Mouse (Mus musculus) cerebellum, adult (tissue): ENCODE data around the gene Fyb.
"Not testable (repeated sequence)": the region's sequence is repeated elsewhere in the genome, so short reads cannot be mapped to it uniquely, and the experiment has no call there.

ENCODE experiments used
- ATAC-seq: cut with Nextera tagmentation; 2 replicates; pipeline ENCODE4 v1.9.2; 2017; ENCODE audit warnings: mild to moderate bottlenecking, moderate library complexity, mixed read lengths; ENCODE audit not compliant: insufficient number of reproducible peaks, low FRiP score, low TSS enrichment

Gene Fyb

DNA sequence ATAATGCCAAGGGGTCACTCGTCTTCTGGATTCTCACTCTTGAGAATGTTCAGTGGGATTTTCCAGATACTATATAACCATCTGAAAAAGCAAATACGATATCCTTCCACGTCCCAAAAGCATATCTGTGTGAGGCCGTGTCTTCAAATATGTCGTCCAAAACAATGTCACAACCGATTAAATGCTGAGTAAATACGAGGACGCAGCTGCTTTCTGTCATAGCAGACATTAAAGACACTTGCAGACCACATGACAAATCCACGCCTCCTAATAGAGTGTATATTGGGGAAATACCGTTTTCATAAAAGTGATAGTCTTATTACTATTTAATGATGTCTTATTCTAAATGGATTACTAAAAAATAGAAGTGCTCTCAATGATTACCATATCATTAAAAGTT is 38.0 kb downstream of the Fyb start:
- ATAC-seq = no peak

- ATAC-seq = no peak
Observed at GRCm38 (mm10) chr15:6562161-6562560, 39.5 kb downstream of the Fyb start.

- ATAC-seq = no peak
Observed at GRCm38 (mm10) chr15:6562629-6563028, 40.0 kb downstream of the Fyb start.

- ATAC-seq = no peak
Observed at GRCm38 (mm10) chr15:6564977-6565421, 42.3 kb downstream of the Fyb start.

- no peak for ATAC-seq
Observed at GRCm38 (mm10) chr15:6565873-6566272, 43.2 kb downstream of the Fyb start.

DNA sequence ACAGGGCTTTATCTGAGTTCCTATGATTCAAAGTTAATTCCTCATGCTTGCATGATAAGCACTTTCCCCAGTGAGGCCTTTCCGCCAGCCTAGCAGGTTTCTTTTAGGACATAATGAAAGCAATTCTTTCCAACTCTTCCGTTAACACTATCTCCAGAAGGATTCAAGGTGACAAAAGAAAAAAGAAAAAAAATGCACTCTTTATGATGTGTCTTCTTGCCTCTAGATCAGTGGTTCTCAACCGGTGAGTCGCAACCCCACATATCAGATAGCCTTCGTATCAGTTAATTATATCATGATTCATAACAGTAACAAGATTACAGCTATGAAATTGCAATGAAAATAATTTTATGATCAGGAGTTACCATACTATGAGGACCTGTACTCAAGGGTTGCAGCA is 45.3 kb downstream of the Fyb start:
- no peak for ATAC-seq

GRCm38 (mm10) chr15:6568605-6569004 is 46.0 kb downstream of the Fyb start:
- ATAC-seq = 0 out of 2 replicates have a peak, but pooled peaks have one; percentile 31

DNA sequence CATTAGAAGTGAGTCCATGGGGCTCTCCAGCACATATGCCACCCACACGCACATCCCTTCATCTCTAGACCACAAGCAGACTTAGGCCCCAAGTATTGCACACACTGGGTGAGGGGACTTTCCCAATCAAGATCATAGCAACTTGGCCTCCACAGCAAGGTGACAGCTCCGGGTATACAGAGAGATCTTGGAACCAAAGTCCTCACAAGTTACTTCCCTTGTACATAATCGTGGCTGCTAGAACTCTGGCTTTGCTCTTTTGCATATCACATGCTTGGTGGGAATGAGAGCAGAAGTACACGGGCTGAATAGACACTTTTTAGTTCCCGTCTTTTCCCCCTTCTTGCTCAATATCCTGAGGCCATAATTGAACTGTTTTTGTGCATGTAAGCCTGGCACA is 46.4 kb downstream of the Fyb start:
- ATAC-seq = no peak

DNA sequence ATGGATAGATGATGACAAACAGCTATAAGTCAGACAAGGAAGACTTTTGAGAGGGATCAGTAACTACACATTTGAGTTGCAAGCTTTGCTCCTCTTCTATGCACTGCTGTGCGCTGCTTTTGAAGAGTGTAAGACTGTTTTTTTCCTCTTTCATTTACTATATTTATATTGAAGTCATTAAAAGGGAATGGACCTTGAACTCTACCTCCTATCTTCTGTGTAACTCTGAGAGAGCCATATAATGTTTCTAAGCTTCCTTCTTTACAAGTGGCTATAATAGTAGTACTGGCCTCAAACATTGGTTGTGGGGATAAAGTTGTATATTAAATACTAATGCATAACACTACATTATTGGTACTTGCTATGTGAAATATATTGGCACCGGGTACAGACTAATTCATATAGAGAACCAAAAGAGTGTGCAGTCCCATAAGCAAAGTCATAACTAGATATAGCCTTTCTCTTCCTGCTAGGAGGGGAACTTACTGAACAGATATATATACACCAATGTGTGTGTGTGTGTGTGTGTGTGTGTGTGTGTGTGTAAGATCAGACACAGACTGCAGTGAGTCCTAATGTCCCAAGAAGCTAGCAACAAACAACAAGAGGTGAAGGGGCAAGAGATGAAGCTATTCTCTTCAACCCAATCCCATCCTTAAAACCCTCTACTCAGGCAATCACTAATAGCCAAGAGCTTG is 47.7 kb downstream of the Fyb start:
- no peak for ATAC-seq

GRCm38 (mm10) chr15:6570876-6571275 is 48.2 kb downstream of the Fyb start:
- ATAC-seq = peak; percentile 62; the same call in 1 of the 2 replicates

GRCm38 (mm10) chr15:6574283-6574960 is 51.8 kb downstream of the Fyb start:
- ATAC-seq = no peak; the same call in 1 of the 2 replicates

- no peak for ATAC-seq
Observed at GRCm38 (mm10) chr15:6577971-6578370, 55.3 kb downstream of the Fyb start.

DNA sequence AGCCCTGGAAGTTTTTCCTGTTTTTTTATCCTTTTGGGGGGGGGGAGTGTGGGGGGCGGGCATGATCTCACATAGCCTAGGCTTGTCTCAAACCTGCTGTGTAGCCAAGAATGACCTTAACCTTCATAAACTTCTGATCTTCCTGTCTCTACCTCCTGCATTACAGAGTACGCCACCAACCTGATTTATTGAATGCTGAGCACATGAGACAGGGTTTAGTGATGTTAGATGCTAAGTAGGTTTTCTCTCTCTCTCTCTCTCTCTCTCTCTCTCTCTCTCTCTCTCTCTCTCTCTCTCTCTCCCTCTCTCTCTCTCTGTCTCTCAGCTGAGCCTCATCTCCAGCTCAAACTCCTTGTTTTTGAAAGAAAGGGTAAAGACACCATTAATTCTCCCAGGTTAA is 56.0 kb downstream of the Fyb start:
- no peak for ATAC-seq

DNA sequence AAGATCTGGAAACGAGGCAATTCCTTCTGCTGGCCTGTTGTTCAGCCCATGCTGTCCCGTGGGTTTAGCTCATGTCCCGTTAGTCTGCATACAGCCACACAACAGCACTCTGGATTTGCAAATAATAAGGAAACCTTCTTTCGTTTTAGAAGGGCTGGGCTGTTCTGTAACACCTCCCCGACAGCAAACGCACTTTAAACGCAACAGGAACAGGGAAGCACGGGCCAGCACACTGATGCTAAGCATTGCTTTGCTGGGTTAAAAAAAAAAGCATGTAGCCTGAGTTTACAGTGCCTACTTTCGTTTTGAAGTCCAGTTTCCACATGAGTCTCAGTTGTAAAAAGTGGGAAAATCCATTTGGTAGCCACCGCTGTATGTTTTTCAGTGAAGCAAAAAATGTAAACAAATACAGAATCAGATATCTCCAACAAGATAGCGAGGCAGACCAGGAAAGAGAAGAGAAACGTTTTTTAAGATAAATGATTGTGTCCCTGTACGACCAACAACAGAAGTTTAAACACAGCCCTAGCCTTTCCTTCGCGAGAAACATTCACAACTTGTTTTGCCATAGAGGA is 56.6 kb downstream of the Fyb start:
- no peak for ATAC-seq

DNA sequence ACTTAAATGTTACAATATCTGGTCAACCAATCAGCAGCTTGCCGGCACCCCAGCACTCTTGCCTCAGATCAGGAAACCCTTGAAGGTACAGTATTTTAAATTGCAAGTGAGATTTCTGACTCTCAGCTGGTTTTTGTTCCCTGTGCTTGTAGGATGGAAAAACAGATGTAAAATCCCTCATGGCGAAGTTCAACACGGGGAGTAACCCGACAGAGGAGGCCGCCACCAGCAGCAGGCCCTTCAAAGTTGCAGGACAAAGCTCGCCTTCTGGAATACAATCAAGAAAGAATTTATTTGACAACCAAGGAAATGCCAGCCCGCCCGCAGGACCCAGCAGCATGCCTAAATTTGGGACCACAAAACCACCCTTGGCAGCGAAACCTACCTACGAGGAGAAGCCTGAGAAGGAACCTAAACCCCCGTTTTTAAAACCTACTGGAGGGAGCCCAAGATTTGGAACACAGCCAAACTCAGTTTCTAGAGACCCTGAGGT is 57.2 kb downstream of the Fyb start:
- no peak for ATAC-seq

DNA sequence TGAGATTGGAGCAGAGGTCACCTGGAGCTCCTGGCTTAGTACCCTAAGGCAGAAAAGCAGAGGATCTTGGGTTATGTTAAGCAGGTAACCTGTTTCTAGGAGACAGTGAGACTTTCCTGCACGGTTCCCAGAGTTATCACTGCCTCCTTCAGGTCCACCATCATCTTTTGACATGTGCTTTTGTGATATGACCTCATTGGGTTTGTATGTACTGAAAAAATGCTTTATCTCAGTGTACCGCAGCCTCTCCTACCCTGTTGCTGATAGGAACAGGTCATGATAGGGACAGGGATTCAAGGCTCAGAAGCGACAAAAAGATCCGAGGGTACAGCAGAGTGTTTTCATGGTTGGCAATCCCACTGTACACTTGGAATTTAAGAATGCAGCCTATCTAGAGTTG is 62.0 kb downstream of the Fyb start:
- ATAC-seq = no peak

DNA sequence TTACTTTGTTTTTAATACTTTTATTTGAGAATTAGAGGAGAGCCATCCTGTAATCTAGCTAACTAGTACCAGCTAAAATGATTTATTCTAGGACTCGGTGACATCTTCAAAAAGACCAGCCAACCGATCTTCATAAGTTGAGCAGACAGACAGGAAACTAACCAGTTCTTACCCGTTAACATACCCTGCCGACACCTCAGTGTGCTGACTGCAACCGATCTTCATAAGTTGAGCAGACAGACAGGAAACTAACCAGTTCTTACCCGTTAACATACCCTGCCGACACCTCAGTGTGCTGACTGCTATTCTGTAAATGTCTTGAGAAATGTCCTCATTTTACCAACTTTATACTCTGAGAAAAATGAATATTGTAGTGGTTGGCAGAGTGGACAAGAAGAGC is 63.7 kb downstream of the Fyb start:
- not testable (repeated sequence) for ATAC-seq

DNA sequence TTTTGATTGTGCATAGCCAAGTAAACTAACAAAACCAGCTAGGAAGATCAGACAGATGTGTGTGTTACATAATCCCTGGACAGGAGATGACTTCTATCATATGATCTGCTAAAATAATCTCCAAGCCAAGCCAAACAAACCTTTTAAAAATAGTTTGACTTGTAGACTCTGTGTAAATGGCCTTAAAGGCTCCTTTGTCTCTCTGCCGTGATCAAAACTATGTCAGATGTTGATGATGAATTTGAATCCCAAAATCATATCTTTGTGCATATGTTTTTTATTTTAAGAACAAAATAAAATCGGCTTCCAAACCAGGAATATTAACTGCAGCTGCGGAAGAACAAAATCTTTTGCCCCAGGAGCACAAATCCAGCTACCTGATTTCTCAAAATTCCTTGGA is 64.9 kb downstream of the Fyb start:
- no peak for ATAC-seq

- no peak for ATAC-seq
Observed at GRCm38 (mm10) chr15:6588192-6588591, 65.5 kb downstream of the Fyb start.

- ATAC-seq = no peak
Observed at GRCm38 (mm10) chr15:6590846-6591451, 68.3 kb downstream of the Fyb start.

- ATAC-seq = no peak
Observed at GRCm38 (mm10) chr15:6591527-6591926, 68.9 kb downstream of the Fyb start.
